Mouse (Mus musculus): ENCODE measurements around the gene Slc38a9.

DNA sequence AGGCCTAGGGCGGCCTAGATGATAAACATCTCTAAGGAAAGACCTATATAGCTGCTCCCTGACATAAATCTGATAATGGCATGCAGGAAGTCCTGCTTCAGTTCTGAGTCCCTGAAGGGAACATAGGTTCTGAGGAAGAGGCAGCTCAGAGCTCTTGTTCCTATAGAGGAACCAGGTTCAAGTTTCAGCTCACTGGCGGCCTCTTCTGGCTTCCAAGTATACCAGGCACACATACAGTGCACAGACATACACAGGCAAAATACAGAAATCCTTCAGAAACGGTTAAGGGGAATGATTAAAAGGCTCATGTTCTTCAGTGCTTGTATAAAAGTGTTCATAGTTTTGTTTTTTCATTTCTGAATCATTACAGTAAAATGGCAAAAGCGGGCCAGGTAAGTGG is 17.6 kb downstream of the Slc38a9 start:
- TF ChIP-seq CTCF (IDR thresholded peaks at IDR 0.05; ENCODE audit: control insufficient read depth, insufficient read depth, insufficient replicate concordance, low read depth, low read length), result no peak
- TF ChIP-seq POLR2A (IDR thresholded peaks at IDR 0.05; ENCODE audit: control insufficient read depth, low read depth, low read length), result no peak

Data from testis, adult 2 months (tissue).